Mouse (Mus musculus): Measurements from ENCODE around the gene Slc36a4. TPM values are rescaled to one million over a fixed set of nuclear protein-coding genes. Genes with fewer than 3 reads are reported as not detected.

The Slc36a4 gene
- total RNA-seq, 2 experiments from 2014 or later, result 9.3 to 12.3 TPM

DNA sequence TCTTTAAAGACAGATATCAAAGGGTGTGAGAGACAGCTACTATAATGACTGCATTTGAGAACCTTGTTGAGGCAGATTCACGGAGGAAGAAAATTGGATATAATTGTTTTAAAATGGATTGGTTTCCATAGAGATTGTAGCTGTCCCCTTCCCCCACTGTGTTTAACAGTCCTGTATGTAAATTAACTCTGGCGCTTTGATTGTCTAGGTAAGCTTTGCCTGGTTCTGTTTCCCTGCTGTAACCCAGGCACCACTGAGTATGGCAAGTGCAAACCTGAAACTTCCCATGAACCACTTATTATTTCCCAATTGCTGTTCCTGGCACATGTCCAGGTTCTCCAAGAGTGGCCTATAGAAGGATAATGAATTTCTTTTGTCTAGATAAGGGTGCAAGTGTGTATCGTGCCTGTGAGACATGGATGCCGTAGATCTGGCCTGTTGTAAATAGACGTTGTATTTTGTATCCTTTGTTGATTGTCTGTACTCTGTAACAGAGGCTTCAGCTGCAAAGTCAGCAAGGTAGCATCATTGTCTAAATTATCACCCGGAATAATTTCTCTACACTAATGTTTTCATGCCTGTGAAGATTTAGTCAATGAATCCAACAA lies 11.8 kb downstream of the Slc36a4 start:
- no peak for ATAC-seq (ENCODE audit: poor library complexity, severe bottlenecking)

DNA sequence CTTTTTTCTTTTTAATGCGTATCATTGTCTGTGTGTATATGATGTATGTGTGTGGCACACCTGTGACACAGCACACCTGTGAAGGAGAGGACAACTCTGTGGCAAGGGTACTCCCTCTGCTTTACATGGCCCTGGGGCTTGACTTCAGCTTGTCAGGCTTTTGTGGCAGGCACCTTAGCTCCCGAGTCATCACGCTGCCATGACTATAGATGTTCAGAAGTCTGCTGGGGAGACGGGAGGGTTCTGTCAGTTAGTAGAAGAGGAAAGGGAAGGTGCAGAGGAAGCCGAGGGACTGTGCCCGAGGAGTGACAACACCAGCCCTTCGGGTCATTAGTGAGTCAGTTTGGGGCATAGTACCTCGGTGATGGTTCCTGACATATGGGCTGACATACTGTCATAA lies 13.0 kb downstream of the Slc36a4 start:
- no peak for ATAC-seq (ENCODE audit: poor library complexity, severe bottlenecking)

DNA sequence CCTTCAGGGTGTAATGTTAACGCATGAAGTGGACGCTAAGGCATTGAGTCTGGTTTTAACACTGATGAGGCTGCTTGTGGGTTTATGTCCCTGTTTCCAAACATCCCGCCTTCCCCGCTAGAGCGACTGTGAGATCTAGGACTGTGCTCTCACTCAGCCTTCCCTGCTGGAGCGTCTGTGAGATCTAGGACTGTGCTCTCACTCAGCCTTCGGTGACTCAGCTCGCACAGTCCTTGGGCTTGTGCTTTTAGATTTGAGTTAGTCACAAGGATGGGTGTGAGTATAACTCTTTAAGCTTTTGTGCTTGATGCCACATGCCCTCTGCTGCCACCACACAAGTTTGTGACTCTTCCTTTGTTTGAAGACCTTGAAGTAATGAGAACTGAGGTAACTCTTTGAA lies 17.6 kb downstream of the Slc36a4 start:
- no peak for ATAC-seq (ENCODE audit: poor library complexity, severe bottlenecking)

GRCm38 (mm10) chr9:15731758-15732748 lies 22.5 kb downstream of the Slc36a4 start:
- ATAC-seq (ENCODE audit: poor library complexity, severe bottlenecking), result no peak

- ATAC-seq (ENCODE audit: poor library complexity, severe bottlenecking), result no peak
These were observed 24.7 kb downstream of the Slc36a4 start for GRCm38 (mm10) chr9:15734056-15734866.

GRCm38 (mm10) chr9:15734867-15735131 lies 25.3 kb downstream of the Slc36a4 start:
- ATAC-seq (ENCODE audit: poor library complexity, severe bottlenecking), result no peak

DNA sequence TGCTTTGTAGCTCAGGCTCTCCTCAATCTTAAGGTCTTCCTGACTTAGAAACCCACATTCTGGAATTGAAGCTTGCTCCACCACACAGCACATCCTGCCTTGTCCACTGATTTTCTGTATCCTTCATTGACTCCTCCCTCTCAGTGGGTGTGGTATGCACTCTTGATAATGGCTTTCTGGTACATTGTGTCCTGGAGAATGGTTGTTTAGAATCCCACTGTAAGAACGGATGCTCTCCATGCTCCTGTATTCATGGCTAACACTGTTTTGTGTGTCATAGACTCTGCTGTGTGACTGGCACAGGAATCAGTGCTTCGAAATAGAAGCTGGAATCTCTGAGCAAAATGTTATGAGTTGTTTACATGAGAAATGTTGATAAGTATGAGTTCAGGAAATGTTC lies 28.0 kb downstream of the Slc36a4 start:
- ATAC-seq (ENCODE audit: poor library complexity, severe bottlenecking), result no peak

GRCm38 (mm10) chr9:15741428-15741827 lies 31.9 kb downstream of the Slc36a4 start:
- ATAC-seq (ENCODE audit: poor library complexity, severe bottlenecking), result no peak

DNA sequence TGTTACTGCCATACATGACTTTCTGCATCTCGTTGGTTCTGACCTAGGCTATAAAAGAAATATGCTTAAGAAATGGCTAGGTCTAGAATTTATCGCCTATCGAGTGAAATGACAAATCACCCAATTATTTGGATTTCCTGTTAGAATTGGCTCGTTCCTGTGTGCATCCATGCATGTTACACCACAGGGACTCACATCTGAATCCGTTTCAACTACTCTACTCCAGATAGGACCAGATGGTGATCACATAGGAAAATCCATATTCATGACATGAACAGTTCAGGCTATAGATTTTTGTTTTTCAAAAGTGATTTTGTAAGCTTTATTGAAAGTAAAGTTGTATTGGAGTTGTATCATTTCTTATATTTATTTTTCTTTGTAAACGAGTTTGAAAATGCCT lies 32.4 kb downstream of the Slc36a4 start:
- ATAC-seq (ENCODE audit: poor library complexity, severe bottlenecking), result no peak

GRCm38 (mm10) chr9:15745985-15746607 lies 36.6 kb downstream of the Slc36a4 start:
- ATAC-seq (ENCODE audit: poor library complexity, severe bottlenecking), result no peak

GRCm38 (mm10) chr9:15746636-15747035 lies 37.1 kb downstream of the Slc36a4 start:
- ATAC-seq (ENCODE audit: poor library complexity, severe bottlenecking), result no peak

GRCm38 (mm10) chr9:15748383-15748782 lies 38.8 kb downstream of the Slc36a4 start:
- ATAC-seq (ENCODE audit: poor library complexity, severe bottlenecking), result no peak

DNA sequence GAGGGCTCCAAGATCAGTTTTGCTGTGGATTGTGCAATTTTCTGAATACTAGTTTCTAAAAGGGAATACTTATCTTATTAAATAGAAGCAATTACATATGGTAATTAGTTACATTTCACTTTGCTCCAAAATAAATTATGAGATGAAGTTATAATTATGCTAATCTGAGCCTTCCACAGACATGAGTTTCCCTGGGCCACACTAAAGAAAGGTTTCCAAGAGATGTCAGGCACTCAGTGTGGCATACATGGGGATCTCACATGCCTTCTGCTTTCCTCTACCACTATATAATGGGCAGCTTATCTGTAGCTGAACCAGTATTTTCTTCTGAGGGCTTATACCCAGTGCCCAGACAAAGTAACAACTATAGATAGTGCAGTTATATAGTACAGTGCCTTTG lies 49.8 kb downstream of the Slc36a4 start:
- no peak for ATAC-seq (ENCODE audit: poor library complexity, severe bottlenecking)

DNA sequence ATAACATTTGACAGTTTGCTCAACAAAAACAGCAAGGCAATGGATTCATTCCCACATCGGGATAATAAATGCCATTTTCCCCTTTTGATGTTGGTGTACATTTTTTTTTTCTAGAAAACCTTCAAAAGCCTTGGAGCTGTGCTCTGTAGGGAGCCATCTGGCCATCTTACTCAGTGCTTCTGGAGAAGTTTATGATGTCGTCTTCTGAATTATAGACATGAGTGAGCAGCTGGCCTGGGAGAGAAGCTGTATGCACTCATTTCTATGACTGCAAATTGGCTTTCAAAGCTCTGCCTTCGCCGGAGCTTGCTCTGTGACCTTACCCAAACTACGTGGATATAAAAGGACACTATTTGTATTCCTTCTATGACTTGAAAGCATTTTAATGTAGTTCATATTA lies 56.8 kb downstream of the Slc36a4 start:
- no peak for ATAC-seq (ENCODE audit: poor library complexity, severe bottlenecking)

DNA sequence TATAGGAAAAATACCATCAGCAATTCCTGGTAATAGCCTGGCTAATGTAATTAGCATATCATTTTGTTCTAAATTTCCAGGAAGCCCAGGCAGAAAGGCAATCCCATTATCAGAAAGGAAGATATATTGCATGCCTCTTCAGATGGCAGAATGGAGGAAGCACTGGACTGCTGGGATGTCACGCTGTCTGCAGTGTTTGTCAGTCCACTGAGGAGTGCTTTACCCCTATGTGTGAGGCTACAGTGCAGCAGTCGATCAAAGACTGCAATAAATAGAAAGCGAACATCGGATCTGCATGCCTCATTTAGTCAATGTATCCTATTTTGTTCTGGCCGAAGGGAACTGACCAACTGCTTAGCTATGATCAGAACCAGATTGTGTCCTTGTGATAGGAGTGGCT lies 57.3 kb downstream of the Slc36a4 start:
- ATAC-seq (ENCODE audit: poor library complexity, severe bottlenecking), result no peak

DNA sequence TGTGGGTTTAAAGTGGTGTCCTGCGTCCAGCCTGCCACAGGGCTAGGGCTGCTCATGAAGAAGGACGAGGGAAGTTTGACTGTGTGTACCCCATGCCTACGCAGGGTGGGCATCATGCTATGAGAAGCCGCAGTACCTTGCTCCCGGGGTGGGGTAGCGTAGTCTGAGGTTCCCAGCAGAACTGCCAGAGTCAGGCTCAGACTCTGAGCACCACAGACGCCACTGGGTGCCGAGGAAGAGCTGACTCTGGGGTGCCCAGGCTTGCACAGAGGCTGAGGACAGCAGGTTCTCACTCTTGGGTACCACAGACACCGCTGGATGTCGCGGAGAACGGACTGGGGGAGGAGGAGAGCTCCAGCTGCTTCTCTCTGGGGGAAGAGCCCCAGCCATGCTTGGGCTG lies 63.2 kb downstream of the Slc36a4 start:
- no peak for ATAC-seq (ENCODE audit: poor library complexity, severe bottlenecking)

- no peak for ATAC-seq (ENCODE audit: poor library complexity, severe bottlenecking)
These were observed 63.9 kb downstream of the Slc36a4 start for GRCm38 (mm10) chr9:15773426-15773825.

- ATAC-seq (ENCODE audit: poor library complexity, severe bottlenecking), result no peak
These were observed 65.4 kb downstream of the Slc36a4 start for GRCm38 (mm10) chr9:15774911-15775310.

DNA sequence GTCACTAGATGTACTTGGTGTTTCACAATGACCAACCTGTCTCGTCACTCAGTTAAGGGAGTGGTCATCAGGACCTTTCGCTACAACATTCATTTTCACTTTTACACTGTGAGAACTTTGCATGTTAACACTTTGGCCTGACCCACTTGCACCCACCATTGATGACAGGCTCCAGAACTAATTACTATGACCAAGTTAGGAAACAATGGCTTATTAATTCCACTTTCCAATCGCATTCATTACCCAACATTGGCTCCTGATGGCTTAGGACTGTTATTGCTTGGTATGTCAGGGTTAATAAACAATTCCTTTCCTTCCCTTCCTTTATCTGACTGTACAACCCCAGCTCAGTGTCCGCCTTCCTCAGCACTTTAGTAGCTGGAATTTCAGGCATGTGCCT lies 72.4 kb downstream of the Slc36a4 start:
- ATAC-seq (ENCODE audit: poor library complexity, severe bottlenecking), result no peak

DNA sequence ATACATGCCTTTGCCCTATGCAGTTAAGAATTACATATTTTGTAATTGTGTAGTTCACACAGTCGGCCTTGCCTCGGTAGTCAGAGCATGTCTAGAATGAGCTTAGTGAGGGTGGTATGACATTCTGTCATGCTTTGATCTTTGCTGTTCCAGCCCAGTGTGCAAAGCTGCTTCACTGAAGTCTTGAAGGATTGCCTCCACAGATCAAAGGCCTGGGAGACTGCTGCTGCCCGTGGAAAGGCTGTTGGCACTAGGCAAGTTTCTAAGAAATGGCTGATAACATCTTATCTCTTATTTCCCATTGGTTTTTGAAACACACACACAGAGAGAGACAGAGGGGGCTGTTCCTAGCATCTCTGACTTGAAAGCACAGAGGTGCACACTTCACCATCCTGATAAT lies 76.7 kb downstream of the Slc36a4 start:
- ATAC-seq (ENCODE audit: poor library complexity, severe bottlenecking), result no peak

GRCm38 (mm10) chr9:15786610-15787009 lies 77.1 kb downstream of the Slc36a4 start:
- ATAC-seq (ENCODE audit: poor library complexity, severe bottlenecking), result no peak
